ENCODE assay signal across 9 mouse cellular contexts in genomic region chr5:142964650-142965049, GRCm38 (mm10). TPM values are rescaled to one million over a fixed set of nuclear protein-coding genes. Genes with fewer than 3 reads are reported as not detected.
DNase-seq lines count a peak whose midpoint lies in the region; ATAC-seq and TF ChIP-seq lines count a peak whose summit lies in the region.
"Had no signal": no experiment of that assay in that cellular context is flagged by ENCODE, and none has a peak within 500 bp of the region (broad histone marks: within the 10 kb centered on the region; RNA-seq: fewer than 3 reads in every experiment).

No protein-coding gene starts in this region.

- WGBS in heart, embryonic 10.5 days: 92% methylated on average over 6 of the region's 6 CpGs
- WGBS in forebrain, embryonic 16.5 days: 51% methylated on average over 6 of the region's 6 CpGs
- WGBS in midbrain, embryonic 11.5 days: 69% methylated on average over 6 of the region's 6 CpGs

- in situ Hi-C loops in ES-E14 (cut with MboI; ENCODE audit: low sequenced_read_pairs in 2 of 2, unreplicated experiment in 2 of 2): no loop called here

- peak overlapping the region; percentile 48; the same call in 1 of the 2 replicates for H3K9ac ChIP-seq in ES-E14 (ENCODE audit: insufficient read depth, low read depth, low read length, poor library complexity, severe bottlenecking)
- H3K9ac ChIP-seq in forebrain, embryonic 16.5 days (replicated peaks; ENCODE audit: low read depth, low read length): peak overlapping the region; percentile 99
- H3K9ac ChIP-seq in midbrain, embryonic 11.5 days (ENCODE audit: low read length): peak overlapping the region; percentile 98

- peak overlapping the region; percentile 96; the same call in 1 of the 2 replicates for H3K27ac ChIP-seq in heart, embryonic 10.5 days
- peak overlapping the region; percentile 49; the same call in 1 of the 2 replicates for H3K27ac ChIP-seq in ES-E14 (ENCODE audit: insufficient read depth, low read depth, low read length, poor library complexity, severe bottlenecking)
- H3K27ac ChIP-seq in forebrain, embryonic 16.5 days (ENCODE audit: low read length): peak overlapping the region; percentile 33; the same call in 1 of the 2 replicates
- 0 out of 2 replicates have a peak overlapping the region, but pooled peaks have one; percentile 22 for H3K27ac ChIP-seq in midbrain, embryonic 11.5 days (ENCODE audit: low read depth, low read length)

- H3K36me3 ChIP-seq in heart, embryonic 10.5 days: peaks cover 54% of the 10 kb centered on the region
- peaks cover 22% of the 10 kb centered on the region for H3K36me3 ChIP-seq in ES-E14 (ENCODE audit: control insufficient read depth, insufficient read depth, low read length, poor library complexity, severe bottlenecking)
- peaks cover 6% of the 10 kb centered on the region for H3K36me3 ChIP-seq in forebrain, embryonic 16.5 days (ENCODE audit: control insufficient read depth, insufficient read depth)
- H3K36me3 ChIP-seq in midbrain, embryonic 11.5 days (ENCODE audit: control insufficient read depth, insufficient read depth, low read length): peaks cover 19% of the 10 kb centered on the region

- peak overlapping the region; percentile 83 for H3K4me2 ChIP-seq in forebrain, embryonic 16.5 days (ENCODE audit: low read length)
- peak overlapping the region; percentile 91 for H3K4me2 ChIP-seq in midbrain, embryonic 11.5 days

- H3K4me1 ChIP-seq in heart, embryonic 10.5 days: peaks cover 54% of the 10 kb centered on the region
- H3K4me1 ChIP-seq in ES-E14 (ENCODE audit: control insufficient read depth in 2 of 2, insufficient read depth in 2 of 2, low read length in 2 of 2, poor library complexity in 1 of 2): peaks cover 2 to 21% of the 10 kb centered on the region in 2 experiments; a peak in 1 of 4 replicates
- peaks cover 52% of the 10 kb centered on the region for H3K4me1 ChIP-seq in forebrain, embryonic 16.5 days (replicated peaks; ENCODE audit: control insufficient read depth, insufficient read depth, low read length)
- H3K4me1 ChIP-seq in midbrain, embryonic 11.5 days (ENCODE audit: control insufficient read depth, insufficient read depth, low read length): peaks cover 27% of the 10 kb centered on the region

- no peaks in the 10 kb centered on the region for H3K27me3 ChIP-seq in heart, embryonic 10.5 days (ENCODE audit: insufficient read depth, poor library complexity, severe bottlenecking)
- no peaks in the 10 kb centered on the region for H3K27me3 ChIP-seq in forebrain, embryonic 16.5 days (replicated peaks; ENCODE audit: control insufficient read depth, insufficient read depth, low read length)
- H3K27me3 ChIP-seq in midbrain, embryonic 11.5 days (ENCODE audit: control insufficient read depth, insufficient read depth, low read length): no peaks in the 10 kb centered on the region

- peak overlapping the region; percentile 78 for H3K4me3 ChIP-seq in heart, embryonic 10.5 days
- peak overlapping the region in 1 of 2 experiments; percentile 79; a peak in 1 of 4 replicates for H3K4me3 ChIP-seq in ES-E14 (ENCODE audit: insufficient read depth in 1 of 2, low read depth in 1 of 2, low read length in 2 of 2, poor library complexity in 1 of 2, severe bottlenecking in 1 of 2)
- H3K4me3 ChIP-seq in forebrain, embryonic 16.5 days (replicated peaks; ENCODE audit: low read length): peak overlapping the region; percentile 98
- H3K4me3 ChIP-seq in midbrain, embryonic 11.5 days (ENCODE audit: low read depth, low read length): peak overlapping the region; percentile 91; the same call in 1 of the 2 replicates

- no peak for ATAC-seq in forebrain, embryonic 16.5 days
- no peak for ATAC-seq in midbrain, embryonic 11.5 days (ENCODE audit: low FRiP score)

- DNase-seq in heart, embryonic 10.5 days (ENCODE audit: low spot score): no peak
- no peak for DNase-seq in heart, adult 18-20 months
- no peak for DNase-seq in ES-E14 (ENCODE audit: low read depth, low spot score)
- peak; percentile 87 for DNase-seq in midbrain, embryonic 11.5 days (ENCODE audit: low spot score, missing footprints)
- DNase-seq in adrenal gland, adult 8-10 months: no peak
- no peak for DNase-seq in gastrocnemius, postnatal 36 days
- DNase-seq in thymus, postnatal 4 days: no peak
- DNase-seq: kidney, adult 9 months had no signal

- intact Hi-C loops in gastrocnemius, postnatal 36 days (cut with DNase I): no loop called here

- no peaks in the 10 kb centered on the region for H3K9me3 ChIP-seq in heart, embryonic 10.5 days
- no peaks in the 10 kb centered on the region for H3K9me3 ChIP-seq in ES-E14 (ENCODE audit: control insufficient read depth, insufficient read depth, low read depth, low read length)
- no peaks in the 10 kb centered on the region for H3K9me3 ChIP-seq in forebrain, embryonic 16.5 days (ENCODE audit: control insufficient read depth, low read length)
- H3K9me3 ChIP-seq in midbrain, embryonic 11.5 days (ENCODE audit: control insufficient read depth, low read length): no peaks in the 10 kb centered on the region

TF ChIP-seq in ES-E14, 5 proteins besides CTCF, POLR2A, EP300 and RAD21:
- no peak for TF ChIP-seq ZNF384 (IDR thresholded peaks at IDR 0.05; ENCODE audit: low read depth, low read length)
- no peak for TF ChIP-seq HCFC1 (IDR thresholded peaks at IDR 0.05; ENCODE audit: borderline replicate concordance, insufficient read depth, low read length)

RNA-seq across cellular contexts. Expression of gene Fscn1, which starts 4.5 kb away (rescaled TPM):
- 254 and 329 TPM in 2 replicates for polyA plus RNA-seq in heart, embryonic 10.5 days (2016; fragmentation: Nextera tagmentation; extraction: Ambion mirVana)
- total RNA-seq in heart, adult 18-20 months (2021): 10 to 100 TPM; 18.2 to 21.6 TPM
- 161 and 310 TPM in 2 replicates for total RNA-seq in ES-E14 (2012; rRNA removed)
- 541 and 600 TPM in 2 replicates for polyA plus RNA-seq in forebrain, embryonic 16.5 days (2015; fragmentation: Nextera tagmentation; extraction: Ambion mirVana)
- polyA plus RNA-seq in midbrain, embryonic 11.5 days (2014; fragmentation: Nextera tagmentation; extraction: Ambion mirVana): 566 and 605 TPM in 2 replicates
- total RNA-seq in adrenal gland, adult 8-10 months (2022): 10 to 100 TPM; 22.0 to 33.6 (median 31.7) TPM
- total RNA-seq in gastrocnemius, postnatal 36 days (2021): 10 to 100 TPM in 1 of 2 experiments, 1 to 10 TPM in 1; 9.8 to 12.0 TPM

RNA-seq across cellular contexts. Expression of gene Actb, which starts 58.1 kb away (rescaled TPM):
- 6,505 and 8,921 TPM in 2 replicates for polyA plus RNA-seq in heart, embryonic 10.5 days (2016; fragmentation: Nextera tagmentation; extraction: Ambion mirVana)
- total RNA-seq in heart, adult 18-20 months (2021): 1,000 to 10,000 TPM in 1 of 2 experiments, 100 to 1,000 TPM in 1; 875 to 1,008 TPM
- total RNA-seq in ES-E14 (2012; rRNA removed): 3,755 and 4,692 TPM in 2 replicates
- polyA plus RNA-seq in forebrain, embryonic 16.5 days (2015; fragmentation: Nextera tagmentation; extraction: Ambion mirVana): 15,087 and 15,431 TPM in 2 replicates
- polyA plus RNA-seq in midbrain, embryonic 11.5 days (2014; fragmentation: Nextera tagmentation; extraction: Ambion mirVana): 14,142 and 15,094 TPM in 2 replicates
- total RNA-seq in adrenal gland, adult 8-10 months (2022): 1,000 to 10,000 TPM; 3,015 to 3,481 (median 3,228) TPM
- 100 to 1,000 TPM; 427 to 440 TPM for total RNA-seq in gastrocnemius, postnatal 36 days (2021)

Comparison
In these comparisons a context has a peak if more than half of its experiments do, and no peak if none do; other contexts are left out.
1. H3K27ac ChIP-seq: peak in every context shown above with its lines; median percentile 96 in heart, embryonic 10.5 days; 49 in ES-E14; 33 in forebrain, embryonic 16.5 days; 22 in midbrain, embryonic 11.5 days.
2. H3K9ac ChIP-seq: peak in every context shown above with its lines; median percentile 99 in forebrain, embryonic 16.5 days; 98 in midbrain, embryonic 11.5 days; 48 in ES-E14.